Mouse (Mus musculus) adrenal gland, postnatal 25 days (tissue): ENCODE data around the gene Acrv1. TPM values are rescaled to one million over a fixed set of nuclear protein-coding genes. Genes with fewer than 3 reads are reported as not detected.
"Not testable (repeated sequence)": the region's sequence is repeated elsewhere in the genome, so short reads cannot be mapped to it uniquely, and the experiment has no call there.

ENCODE experiments used
- DNase-seq: peaks from one replicate; pipeline ENCODE4 v3.0.0; 2021; ENCODE audit warnings: mixed read lengths
- long read RNA-seq: library from polyadenylated mRNA; stranded (forward); transcript quantifications from one replicate; pipeline ENCODE4 v2.0.0, GENCODE M21; 2021
- total RNA-seq: library from RNA; stranded (reverse); gene quantifications from 2 replicates; pipeline ENCODE4 v1.2.3, GENCODE M21; 2021

The Acrv1 gene
- total RNA-seq, result not detected in 2 replicates
- long read RNA-seq, result 0 reads

DNA sequence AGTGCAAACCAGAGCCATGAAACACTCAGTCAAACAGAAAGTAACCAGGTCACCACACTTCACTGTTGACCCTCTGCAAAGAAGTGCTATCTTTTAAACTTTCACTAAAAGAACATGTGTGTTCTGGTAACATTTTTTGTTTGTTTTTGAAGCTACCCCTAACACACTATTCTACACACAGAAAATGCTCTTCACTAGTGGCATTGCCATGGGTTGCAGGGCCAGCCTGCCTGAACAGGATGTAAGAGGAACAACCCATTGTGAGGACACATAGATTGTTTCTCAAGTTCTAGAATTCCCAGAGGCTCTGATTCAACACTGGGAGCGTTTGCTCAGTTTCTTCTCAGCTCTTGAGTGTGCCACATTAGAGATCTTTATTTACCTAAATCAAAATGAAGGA is at the start of gene Acrv1:
TSS of gene Acrv1 (plus strand) at position 301 of the 400 bp plus-strand sequence.
- no peak for DNase-seq

DNA sequence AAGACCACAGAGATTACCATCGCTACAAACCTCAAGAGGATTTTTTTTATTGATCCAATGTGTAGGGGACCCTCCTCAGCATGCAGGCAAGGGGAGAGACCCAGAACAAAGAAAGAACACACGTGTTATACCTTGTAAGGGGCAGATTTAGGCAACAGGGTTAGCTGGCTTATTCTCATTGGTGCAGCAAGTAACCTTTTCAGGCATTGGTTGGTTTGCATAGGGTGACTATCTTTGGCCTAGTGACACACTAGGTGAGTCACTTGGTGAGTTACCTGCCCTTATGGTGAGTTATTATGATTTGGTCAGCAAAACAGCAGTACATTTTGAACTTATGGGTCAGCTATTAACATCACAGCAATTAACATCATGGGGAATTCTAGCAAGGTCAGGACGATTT is 49.7 kb upstream of the Acrv1 start, which contains the start of gene A630095E13Rik:
TSS of gene A630095E13Rik (minus strand) at position 101 of the 400 bp plus-strand sequence.
- DNase-seq, result not testable (repeated sequence)

DNA sequence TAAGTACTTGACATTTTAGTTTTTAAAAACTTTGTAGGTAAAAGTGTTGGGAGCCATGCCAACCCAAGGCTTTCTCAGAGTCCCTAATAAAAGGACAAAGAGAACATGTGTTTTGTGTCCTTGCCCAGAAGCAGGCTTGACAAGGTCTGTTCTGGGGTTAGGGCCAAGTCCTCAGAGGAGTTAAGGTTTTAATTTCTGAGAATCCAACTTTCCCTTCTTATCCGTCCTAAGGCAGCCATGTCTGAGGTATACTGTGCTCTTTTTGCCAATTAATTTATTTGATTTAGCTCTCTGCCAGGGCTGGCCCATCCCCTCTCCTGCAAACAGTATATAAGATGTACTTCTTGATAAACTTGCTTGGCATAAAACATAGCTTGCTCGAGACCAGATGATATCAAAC is 11.6 kb upstream of the Acrv1 start:
- no peak for DNase-seq

DNA sequence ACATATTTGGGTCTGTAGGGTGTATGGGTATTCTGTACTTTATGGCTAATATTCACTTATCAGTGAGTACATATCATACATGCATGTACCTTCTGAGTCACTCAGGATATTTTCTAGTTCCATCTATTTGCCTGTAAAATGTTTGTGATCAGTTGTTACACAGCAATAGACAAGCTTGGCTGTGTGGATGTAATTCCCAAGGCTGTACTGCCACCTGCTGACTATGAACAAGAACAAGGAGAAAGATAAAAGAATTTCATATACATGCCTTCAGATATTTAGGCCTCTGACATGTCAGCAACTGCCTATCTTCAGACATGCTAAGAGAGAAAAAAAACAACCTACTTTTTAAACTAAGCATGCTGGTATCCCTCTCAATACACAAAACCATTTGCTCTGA is 5.7 kb upstream of the Acrv1 start:
- peak; percentile 2 for DNase-seq

DNA sequence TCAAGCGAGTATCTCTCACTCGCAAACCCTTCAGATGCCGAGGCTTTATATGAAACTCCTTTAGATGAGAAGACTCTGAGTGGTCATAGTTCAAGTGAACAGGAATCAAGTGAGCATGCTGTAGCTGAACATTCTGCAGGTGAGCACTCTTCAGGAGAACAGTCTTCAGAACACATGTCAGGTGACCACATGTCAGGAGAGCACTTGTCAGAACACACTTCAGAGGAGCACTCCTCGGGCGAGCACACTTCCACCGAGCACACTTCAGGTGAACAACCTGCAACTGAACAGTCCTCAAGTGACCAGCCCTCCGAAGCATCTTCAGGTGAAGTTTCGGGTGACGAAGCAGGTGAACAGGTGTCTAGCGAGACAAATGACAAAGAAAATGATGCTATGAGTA is 1.3 kb downstream of the Acrv1 start:
- no peak for DNase-seq

DNA sequence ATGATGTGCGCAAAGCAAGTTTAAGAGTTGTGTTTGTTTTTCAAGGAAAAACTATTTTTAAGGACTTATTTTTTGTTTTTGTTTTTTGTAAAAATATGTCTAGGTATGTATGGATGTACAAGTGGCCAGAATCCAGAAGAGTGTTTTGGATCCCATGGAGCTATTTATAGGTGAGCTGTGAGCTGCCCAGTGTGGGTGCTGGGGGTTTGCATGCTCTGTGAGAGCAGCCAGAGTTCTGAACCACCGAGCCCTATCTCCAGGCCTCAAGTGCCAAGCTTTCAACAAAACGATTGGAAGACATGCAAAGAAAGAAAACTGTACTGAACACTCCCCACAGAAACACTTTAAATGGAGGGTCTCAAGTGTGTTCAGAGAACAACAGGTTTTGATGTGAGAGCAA is 12.9 kb downstream of the Acrv1 start:
- no peak for DNase-seq

DNA sequence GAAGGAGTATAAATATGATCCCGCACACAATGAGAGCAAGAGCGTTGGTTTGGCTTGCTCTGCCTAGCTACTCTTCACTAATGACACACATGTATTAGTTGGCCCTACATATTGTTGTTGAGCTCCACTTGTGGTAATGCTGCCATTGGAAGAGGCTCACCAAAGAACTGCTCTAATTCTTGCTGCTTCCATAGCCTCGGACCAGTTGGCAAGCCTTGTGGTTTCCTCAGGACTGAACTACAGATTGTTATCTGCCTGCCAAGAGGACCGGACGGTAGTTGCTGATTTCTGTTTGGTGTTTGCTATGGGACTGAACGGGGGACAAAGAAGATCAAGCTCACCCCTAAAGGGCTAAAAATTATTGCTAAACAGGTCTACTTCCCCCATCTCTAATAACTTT is 14.3 kb downstream of the Acrv1 start:
- no peak for DNase-seq

DNA sequence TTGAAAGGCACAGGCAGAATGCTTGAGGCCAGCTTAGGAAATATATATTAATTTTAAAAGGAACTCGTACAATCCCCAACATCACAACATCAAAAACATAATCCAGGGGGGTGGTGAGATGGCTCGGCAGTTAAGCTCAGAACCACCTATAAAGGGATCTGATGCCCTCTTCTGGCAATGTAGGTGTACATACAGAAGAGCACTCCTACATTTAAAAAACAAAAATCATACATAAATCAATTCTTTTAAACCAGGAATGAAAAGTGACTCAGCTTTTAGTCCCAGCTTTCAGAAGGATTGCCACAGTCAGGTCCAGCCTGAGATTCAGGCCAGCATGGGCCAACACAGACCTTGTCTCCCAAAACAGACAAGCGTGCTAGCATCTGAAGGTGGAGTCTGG is 23.6 kb downstream of the Acrv1 start:
- no peak for DNase-seq

DNA sequence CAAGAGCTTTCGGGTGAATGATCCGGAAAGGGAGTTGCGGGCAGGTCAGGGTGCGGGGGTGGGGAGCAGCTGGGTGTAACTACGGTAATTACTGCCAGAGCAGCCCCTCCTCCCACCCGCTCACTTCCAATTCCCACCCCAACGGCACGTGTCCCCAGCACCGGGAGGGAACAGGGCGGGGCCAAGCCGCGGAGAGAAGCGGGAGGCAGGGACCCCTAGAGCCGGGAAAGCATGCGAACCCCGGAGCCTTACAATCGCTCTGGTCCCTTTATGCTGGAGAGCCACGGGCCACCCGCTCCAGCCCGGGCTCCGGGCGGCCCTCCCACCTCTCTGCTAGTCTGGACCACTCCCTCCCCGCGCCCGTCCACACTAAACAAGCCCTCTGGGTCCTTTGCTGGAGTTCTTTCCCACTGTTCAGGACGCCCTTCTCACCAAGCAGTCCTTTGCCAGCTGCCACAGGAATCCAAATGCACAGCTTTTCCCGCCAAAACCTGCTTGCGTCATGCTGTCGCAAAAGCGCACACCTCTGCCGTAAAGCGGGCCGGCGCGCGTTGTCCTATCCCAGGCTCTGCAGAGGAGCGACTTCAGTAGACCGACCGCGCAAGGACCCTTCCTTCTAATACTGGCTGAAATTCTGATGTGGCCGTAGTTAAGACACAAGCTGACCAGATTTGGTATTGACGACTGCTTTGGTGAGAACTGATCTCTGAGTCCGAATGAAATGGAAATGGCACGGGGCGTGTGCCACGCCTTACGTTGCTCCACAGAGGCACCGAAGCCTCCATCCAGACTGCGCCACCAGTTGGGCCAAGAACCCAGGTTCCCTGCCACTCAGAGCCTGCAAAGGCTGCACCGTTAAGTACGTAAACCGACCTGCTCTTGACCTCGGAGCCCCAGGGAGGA is 33.4 kb downstream of the Acrv1 start:
- DNase-seq, result peak; percentile 89

DNA sequence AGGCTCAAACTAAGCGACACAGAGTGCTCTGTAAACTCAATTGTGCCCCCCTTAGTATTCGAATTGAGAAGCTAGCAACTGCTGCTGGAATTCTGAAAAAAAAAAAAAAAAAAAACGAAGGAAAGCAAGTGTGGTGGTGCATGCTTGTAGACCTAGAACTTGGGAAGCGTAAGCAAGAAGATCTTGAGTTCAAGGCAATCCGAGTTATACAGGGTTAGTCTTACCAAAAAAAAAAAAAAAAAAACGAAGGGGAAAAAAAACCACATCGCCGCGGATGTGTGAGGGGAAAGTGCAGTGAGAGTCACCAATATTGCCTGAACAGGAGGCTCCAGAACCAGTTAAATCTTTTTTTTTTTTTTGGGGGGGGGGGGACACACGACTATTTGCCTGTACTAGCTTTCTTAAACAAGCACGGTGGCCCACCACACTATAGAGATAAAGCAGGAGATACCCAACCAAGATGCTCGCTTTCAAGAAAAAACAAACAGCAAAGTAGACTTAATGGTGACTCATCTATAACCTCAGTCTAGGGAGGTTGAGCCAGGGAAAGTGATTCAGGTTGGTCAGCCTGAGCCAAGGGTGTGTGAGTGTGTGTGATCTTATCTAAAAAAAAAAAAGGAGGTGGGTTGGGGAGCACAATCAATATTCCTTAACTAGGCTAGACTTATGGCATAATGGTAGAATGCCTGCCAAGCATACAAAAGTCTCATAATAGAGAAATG is 34.2 kb downstream of the Acrv1 start, which contains the start of gene Chek1:
TSS of gene Chek1 (minus strand) at position 32 of the 722 bp plus-strand sequence.
- no peak for DNase-seq

Other genes starting within 250 kb of the Acrv1 start
- not detected in 2 replicates for gene Gm9513, start 217.6 kb upstream of the Acrv1 start, total RNA-seq
- not detected in 2 replicates for gene Gm5615, start 151.3 kb upstream of the Acrv1 start, total RNA-seq
- not detected in 2 replicates for gene Gm17689, start 110.6 kb upstream of the Acrv1 start, total RNA-seq
- gene A630095E13Rik, start 49.8 kb upstream of the Acrv1 start, total RNA-seq, result not detected in 2 replicates
- gene Chek1, start 33.8 kb downstream of the Acrv1 start, total RNA-seq, result 5.8 and 8.1 TPM in 2 replicates
- gene Stt3a, start 74.5 kb downstream of the Acrv1 start, total RNA-seq, result 189 and 263 TPM in 2 replicates
- 118 and 131 TPM in 2 replicates for gene Ei24, start 104.2 kb downstream of the Acrv1 start, total RNA-seq
- gene Fez1, start 128.6 kb downstream of the Acrv1 start, total RNA-seq, result 4.0 and 4.7 TPM in 2 replicates